Mouse (Mus musculus) CD8-positive naive resting alpha-beta T cell, adult 2 months (primary cell): Measurements from ENCODE around the gene Naa35.

Experiments
- DNase-seq, 2 experiments: peaks; one replicate each; pipeline ENCODE4 v3.0.0; 2022; ENCODE audit warnings: low read depth in 2 of 2, low spot score in 2 of 2

The Naa35 gene

GRCm38 (mm10) chr13:59584947-59585647 is at the start of gene Naa35, which contains the start of gene Agtpbp1:
Gene Naa35, plus strand, starts transcription at chr13:59585259.
Gene Agtpbp1, minus strand, starts transcription at chr13:59585227.
- peak; percentile 99 for DNase-seq

GRCm38 (mm10) chr13:59535746-59536145 is 49.3 kb upstream of the Naa35 start:
- no peak for DNase-seq

- DNase-seq: no peak
Observed at GRCm38 (mm10) chr13:59536631-59537030, 48.4 kb upstream of the Naa35 start.

GRCm38 (mm10) chr13:59538661-59539060 is 46.4 kb upstream of the Naa35 start:
- DNase-seq: no peak

DNA sequence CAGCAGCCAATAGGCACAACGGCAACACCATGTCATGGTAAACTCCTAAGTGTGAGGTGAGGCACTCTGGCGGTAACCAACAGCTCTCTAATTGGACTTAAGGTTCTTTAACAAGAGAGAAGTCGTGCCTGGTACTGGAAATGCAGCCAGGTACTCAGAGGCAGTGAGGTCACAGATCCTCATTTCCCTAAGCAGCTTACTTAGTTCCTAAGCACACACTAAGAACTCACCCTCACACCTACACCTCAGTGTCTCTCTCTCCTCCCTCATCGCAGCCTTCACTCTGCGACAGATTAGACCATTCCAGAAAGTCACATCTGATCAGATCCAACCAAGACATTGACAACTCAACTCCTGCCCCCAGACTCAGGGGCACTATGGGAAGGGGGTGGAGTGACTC is 45.0 kb upstream of the Naa35 start:
- DNase-seq: no peak

DNA sequence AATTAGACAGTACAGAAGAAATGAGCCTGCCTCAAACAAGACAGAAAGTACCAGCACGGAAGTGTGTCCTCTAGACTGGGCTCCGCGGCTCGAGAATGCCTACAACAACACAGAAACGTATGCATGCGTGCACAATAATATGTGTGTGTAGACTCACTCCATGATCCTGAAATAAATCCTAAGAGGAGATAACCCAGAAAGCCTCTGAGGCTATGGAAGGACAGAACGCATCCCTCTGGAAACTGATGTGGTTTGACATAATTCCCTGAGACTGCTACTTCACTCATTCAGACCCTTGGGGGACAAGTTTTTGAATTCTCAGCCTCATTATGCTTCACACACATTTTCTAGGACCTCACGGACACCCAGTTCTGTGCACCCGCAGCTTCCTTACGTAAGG is 42.6 kb upstream of the Naa35 start:
- DNase-seq: no peak

GRCm38 (mm10) chr13:59547091-59547490 is 38.0 kb upstream of the Naa35 start:
- no peak for DNase-seq

DNA sequence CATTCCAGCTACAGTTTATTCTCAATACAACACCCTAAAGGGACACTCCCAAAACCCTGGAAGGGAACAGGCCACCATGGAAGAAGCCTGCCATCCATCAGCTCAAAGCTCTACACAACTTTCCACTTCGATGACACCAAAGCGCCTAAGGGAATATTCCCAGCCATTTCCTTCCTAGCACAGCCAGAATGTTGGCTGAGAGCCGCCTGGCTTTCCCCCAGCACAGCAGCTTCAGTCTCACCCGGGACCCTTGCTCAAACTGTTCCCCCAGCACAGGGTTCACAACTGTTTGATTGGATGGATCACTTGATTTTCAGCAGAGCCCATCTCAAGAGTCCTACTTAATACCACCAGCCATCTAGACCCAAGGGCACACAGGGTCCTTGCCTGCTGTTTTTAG is 37.3 kb upstream of the Naa35 start:
- no peak for DNase-seq

DNA sequence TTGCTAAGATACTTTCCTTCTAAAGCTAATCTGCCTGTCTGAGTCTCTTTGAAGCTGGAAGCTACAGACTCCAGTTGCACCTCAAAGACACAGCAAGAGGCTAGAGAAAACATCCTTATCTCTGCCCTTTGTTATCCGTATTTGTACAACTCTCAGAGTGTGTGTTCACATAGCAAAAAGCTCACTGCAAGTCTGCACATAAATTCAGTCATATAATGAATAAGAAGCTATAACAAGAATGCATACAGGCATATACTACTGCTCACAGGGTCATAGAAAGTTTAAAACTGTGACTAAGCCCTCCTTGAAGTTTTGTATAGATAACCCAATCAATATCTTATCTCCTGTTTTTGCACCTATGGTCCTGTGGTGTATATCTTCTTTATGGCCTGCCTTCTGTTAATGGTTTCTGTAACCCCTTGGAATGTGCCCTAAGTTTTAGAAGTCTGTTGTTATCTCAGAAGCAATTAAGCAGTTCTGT is 35.7 kb upstream of the Naa35 start:
- DNase-seq: no peak

DNA sequence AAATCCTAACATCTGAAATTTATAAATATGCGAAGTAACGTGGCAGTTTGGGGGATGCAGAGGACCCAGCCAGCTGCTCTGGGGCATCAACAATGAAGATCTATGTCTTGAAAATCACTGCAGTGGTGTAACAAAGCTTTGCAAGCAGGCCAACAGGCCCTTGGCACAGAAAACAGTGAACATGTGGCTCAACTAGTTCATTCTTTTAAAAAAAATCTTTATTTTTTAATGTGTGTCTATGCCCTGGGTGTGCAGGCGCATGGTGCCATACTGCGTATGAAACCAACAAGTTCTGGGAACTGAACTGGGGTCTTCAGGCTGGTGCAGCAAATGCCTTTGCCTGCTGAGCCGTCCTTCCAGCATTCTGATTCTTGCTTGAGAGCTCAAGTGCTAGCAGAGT is 32.8 kb upstream of the Naa35 start:
- DNase-seq: no peak

- DNase-seq: no peak
Observed at GRCm38 (mm10) chr13:59552751-59553150, 32.3 kb upstream of the Naa35 start.

DNA sequence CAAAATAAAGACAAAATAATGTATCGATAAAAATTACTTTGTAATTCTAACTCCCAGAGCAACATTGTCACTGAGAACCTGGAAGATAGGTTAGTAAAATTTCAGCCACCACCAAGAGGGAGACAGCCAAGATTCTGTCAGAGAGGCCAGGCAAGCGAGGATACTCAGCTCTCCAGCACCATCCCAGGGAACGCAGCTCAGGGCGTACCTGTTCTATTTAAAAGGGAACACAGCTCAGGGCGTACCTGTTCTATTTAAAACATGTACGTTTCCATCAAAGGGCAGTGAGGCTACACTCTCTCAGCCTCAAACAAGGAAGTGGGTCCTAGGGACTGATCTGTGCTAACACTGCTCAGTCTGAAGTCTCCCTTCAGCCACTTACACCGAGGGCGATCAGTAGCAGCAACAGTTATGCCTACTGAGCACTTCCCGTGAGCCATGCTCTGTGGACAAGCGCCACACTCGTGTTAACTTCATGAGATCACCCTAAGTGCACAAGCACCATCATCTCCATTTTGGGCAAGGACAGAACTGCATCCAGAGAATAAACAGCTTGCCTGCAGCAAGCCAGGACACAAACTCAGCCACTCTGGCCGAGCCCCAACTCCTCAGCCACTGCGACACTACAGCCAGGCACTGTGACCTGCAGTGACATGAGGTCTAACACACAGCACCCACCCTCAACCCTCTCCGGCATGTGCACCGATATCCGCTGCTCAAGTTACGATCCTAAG is 30.1 kb upstream of the Naa35 start:
- no peak for DNase-seq

GRCm38 (mm10) chr13:59555613-59556192 is 29.4 kb upstream of the Naa35 start:
- DNase-seq: no peak

GRCm38 (mm10) chr13:59556670-59557069 is 28.4 kb upstream of the Naa35 start:
- DNase-seq: peak; percentile 33 to 41

GRCm38 (mm10) chr13:59557185-59557985 is 27.7 kb upstream of the Naa35 start:
- peak; percentile 69 to 72 for DNase-seq

DNA sequence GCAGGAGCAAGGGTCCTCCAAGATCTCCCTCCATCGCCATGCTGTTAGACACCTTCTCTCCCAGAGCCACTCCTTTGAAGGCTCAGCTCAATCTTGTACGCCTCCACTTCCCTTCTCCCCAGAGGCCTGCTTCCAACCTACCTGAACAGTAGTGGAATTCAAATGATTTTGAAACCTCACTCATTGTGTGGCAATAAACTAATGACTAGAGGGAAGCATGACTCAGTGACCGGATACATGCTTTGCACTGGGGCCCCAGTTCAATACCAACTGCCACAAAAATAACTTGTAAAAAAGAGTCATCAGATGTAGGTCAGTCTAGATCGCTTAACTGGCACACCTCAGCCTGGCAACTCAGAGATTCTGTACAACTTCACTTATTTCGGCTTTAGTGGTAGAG is 26.3 kb upstream of the Naa35 start:
- DNase-seq: no peak

DNA sequence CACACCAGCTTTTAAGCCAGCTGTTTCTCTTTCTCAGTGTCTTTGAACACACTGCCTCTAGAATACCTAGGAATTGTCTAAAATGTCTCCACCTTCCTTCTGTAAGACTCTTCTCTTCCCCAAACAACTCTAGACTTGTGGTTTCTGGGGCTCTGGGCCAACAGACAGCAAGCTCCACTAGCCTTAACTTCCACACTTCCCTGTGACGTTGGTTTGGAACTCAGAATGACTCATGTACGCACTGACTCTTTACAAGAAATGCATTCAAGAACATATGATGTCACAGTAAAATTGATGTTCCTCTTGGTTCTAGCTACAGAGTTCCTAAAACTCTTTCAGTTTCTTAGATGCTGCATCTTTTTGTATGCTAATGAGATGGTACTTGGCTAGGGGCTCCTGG is 22.6 kb upstream of the Naa35 start:
- no peak for DNase-seq

GRCm38 (mm10) chr13:59564505-59564904 is 20.6 kb upstream of the Naa35 start:
- DNase-seq: no peak

GRCm38 (mm10) chr13:59564923-59565322 is 20.1 kb upstream of the Naa35 start:
- no peak for DNase-seq

DNA sequence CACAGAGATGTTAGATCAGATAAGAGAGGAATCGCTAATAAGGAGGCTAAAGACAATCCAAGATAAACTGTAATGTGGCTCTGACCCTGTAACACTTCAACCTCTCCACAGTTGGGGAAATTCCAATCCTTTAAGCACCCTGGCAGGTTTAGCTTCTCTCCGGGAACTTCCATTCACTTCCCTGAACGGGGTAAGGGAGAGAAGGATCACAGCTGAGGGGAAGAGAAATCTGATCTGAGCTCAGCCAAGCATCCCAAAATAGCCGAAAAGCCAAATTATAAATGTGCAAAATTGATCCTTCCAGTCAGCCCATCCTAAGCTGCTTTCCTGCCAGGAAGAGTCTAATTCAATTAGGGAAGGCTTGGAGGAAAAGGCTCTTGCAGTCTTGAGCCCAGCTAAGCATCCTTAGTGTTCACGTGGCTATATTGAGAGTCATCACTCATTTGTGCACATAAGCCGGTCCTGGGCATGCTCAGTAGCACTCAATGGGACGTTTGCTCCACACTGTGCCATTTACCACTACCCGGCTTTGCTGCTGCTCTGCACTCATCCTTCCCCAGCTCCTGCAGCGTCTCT is 19.0 kb upstream of the Naa35 start:
- no peak for DNase-seq

GRCm38 (mm10) chr13:59571107-59571506 is 14.0 kb upstream of the Naa35 start:
- DNase-seq: no peak
